Comparison of ENCODE assay signal across 11 mouse cellular contexts in genomic region chr12:110488031-110488430, GRCm38 (mm10). TPM values are rescaled to one million over a fixed set of nuclear protein-coding genes. Genes with fewer than 3 reads are reported as not detected.
DNase-seq lines count a peak whose midpoint lies in the region; ATAC-seq and TF ChIP-seq lines count a peak whose summit lies in the region.
"Had no signal": no experiment of that assay in that cellular context is flagged by ENCODE, and none has a peak within 500 bp of the region (broad histone marks: within the 10 kb centered on the region; RNA-seq: fewer than 3 reads in every experiment).

No protein-coding gene starts in this region.

- H3K9me3 ChIP-seq in heart, embryonic 16.5 days (replicated peaks; ENCODE audit: control insufficient read depth, low read length) = no peaks in the 10 kb centered on the region
- H3K9me3 ChIP-seq in limb, embryonic 13.5 days = no peaks in the 10 kb centered on the region
- H3K9me3 ChIP-seq in limb, embryonic 10.5 days (replicated peaks) = no peaks in the 10 kb centered on the region
- H3K9me3 ChIP-seq: limb, embryonic 12.5 days had no signal

- H3K4me2 ChIP-seq in heart, embryonic 16.5 days (ENCODE audit: low read depth, low read length) = peak overlapping the region; percentile 70
- H3K4me2 ChIP-seq in limb, embryonic 13.5 days (replicated peaks) = no peak overlapping the region

- peak overlapping the region; percentile 77 for H3K27ac ChIP-seq in heart, embryonic 16.5 days (ENCODE audit: low read length)
- no peak overlapping the region for H3K27ac ChIP-seq in limb, embryonic 13.5 days
- H3K27ac ChIP-seq in limb, embryonic 10.5 days = no peak overlapping the region
- H3K27ac ChIP-seq in thymus, adult 2 months (ENCODE audit: control insufficient read depth, insufficient read depth, low read length) = peak overlapping the region; percentile 99; the same call in 1 of the 2 replicates
- H3K27ac ChIP-seq: limb, embryonic 12.5 days had no signal

- ATAC-seq in heart, embryonic 16.5 days (replicated peaks; ENCODE audit: extremely low read depth, insufficient read depth, low FRiP score) = no peak
- no peak for ATAC-seq in limb, embryonic 13.5 days (ENCODE audit: low FRiP score, low read depth)

- TF ChIP-seq POLR2A in thymus, adult 2 months (IDR thresholded peaks at IDR 0.05; ENCODE audit: control insufficient read depth, extremely low read depth, insufficient read depth, low read length, poor library complexity) = no peak

- no peak for TF ChIP-seq CTCF in thymus, adult 2 months (IDR thresholded peaks at IDR 0.05; ENCODE audit: borderline replicate concordance, control insufficient read depth, extremely low read depth, insufficient read depth, low read length, poor library complexity)

- 31% methylated on average over 9 of the region's 9 CpGs for WGBS in heart, embryonic 16.5 days
- WGBS in limb, embryonic 13.5 days = 76% methylated on average over 9 of the region's 9 CpGs
- 72% methylated on average over 9 of the region's 9 CpGs for WGBS in limb, embryonic 10.5 days
- 85% methylated on average over 9 of the region's 9 CpGs for WGBS in thymus, adult 2 months

- peak overlapping the region; percentile 1; the same call in 1 of the 2 replicates for H3K4me3 ChIP-seq in heart, embryonic 16.5 days (ENCODE audit: low read length)
- H3K4me3 ChIP-seq in limb, embryonic 13.5 days = no peak overlapping the region
- H3K4me3 ChIP-seq in limb, embryonic 10.5 days = no peak overlapping the region
- H3K4me3 ChIP-seq in thymus, adult 2 months (ENCODE audit: control insufficient read depth, insufficient read depth, low read length) = 0 out of 2 replicates have a peak overlapping the region, but pooled peaks have one; percentile 0
- H3K4me3 ChIP-seq: limb, embryonic 12.5 days had no signal

- H3K27me3 ChIP-seq in heart, embryonic 16.5 days (ENCODE audit: control insufficient read depth, insufficient read depth, low read length) = no peaks in the 10 kb centered on the region
- no peaks in the 10 kb centered on the region for H3K27me3 ChIP-seq in limb, embryonic 13.5 days
- H3K27me3 ChIP-seq in limb, embryonic 10.5 days (ENCODE audit: low read depth, poor library complexity, severe bottlenecking) = no peaks in the 10 kb centered on the region
- H3K27me3 ChIP-seq in thymus, adult 2 months (ENCODE audit: control insufficient read depth, insufficient read depth, low read length) = no peaks in the 10 kb centered on the region
- H3K27me3 ChIP-seq: limb, embryonic 12.5 days had no signal

- peak; percentile 70 for DNase-seq in adrenal gland, adult 2 months
- no peak for DNase-seq in adrenal gland, adult 8-10 months
- DNase-seq in heart, adult 18-20 months = no peak
- DNase-seq in limb, embryonic 10.5 days (ENCODE audit: low spot score) = no peak
- no peak for DNase-seq in thymus, adult 2 months
- no peak for DNase-seq in thymus, postnatal 25 days
- DNase-seq: cerebellum, adult 9-11 months; right cerebral cortex, postnatal 4 days had no signal

- H3K4me1 ChIP-seq in heart, embryonic 16.5 days (ENCODE audit: control insufficient read depth, insufficient read depth, low read length) = peaks cover 46% of the 10 kb centered on the region
- H3K4me1 ChIP-seq in limb, embryonic 13.5 days = peaks cover 31% of the 10 kb centered on the region
- H3K4me1 ChIP-seq in limb, embryonic 10.5 days = peaks cover 38% of the 10 kb centered on the region
- peaks cover 67% of the 10 kb centered on the region for H3K4me1 ChIP-seq in thymus, adult 2 months (replicated peaks; ENCODE audit: control insufficient read depth, insufficient read depth, low read length)

- H3K36me3 ChIP-seq in heart, embryonic 16.5 days (ENCODE audit: control insufficient read depth, insufficient read depth) = peaks cover 4% of the 10 kb centered on the region
- H3K36me3 ChIP-seq in limb, embryonic 13.5 days = peaks cover 23% of the 10 kb centered on the region
- H3K36me3 ChIP-seq in limb, embryonic 10.5 days = peaks cover 30% of the 10 kb centered on the region
- no peaks in the 10 kb centered on the region for H3K36me3 ChIP-seq in thymus, adult 2 months (ENCODE audit: control insufficient read depth, insufficient read depth, low read length)

- peak overlapping the region; percentile 47 for H3K9ac ChIP-seq in heart, embryonic 16.5 days (ENCODE audit: low read length)
- 0 out of 2 replicates have a peak overlapping the region, but pooled peaks have one; percentile 13 for H3K9ac ChIP-seq in limb, embryonic 13.5 days
- H3K9ac ChIP-seq: limb, embryonic 12.5 days had no signal

RNA-seq across cellular contexts. Expression of gene Ppp2r5c, which starts 41.1 kb away (rescaled TPM):
- 100 to 1,000 TPM; 112 to 118 TPM for total RNA-seq in adrenal gland, adult 2 months (2021)
- 12.8 and 14.8 TPM in 2 replicates for polyA plus RNA-seq in adrenal gland, adult 2 months (2012; rRNA removed)
- total RNA-seq in adrenal gland, adult 8-10 months (2022) = 100 to 1,000 TPM; 106 to 141 (median 127) TPM
- 130 and 132 TPM in 2 replicates for polyA plus RNA-seq in heart, embryonic 16.5 days (2015; fragmentation: Nextera tagmentation; extraction: Ambion mirVana)
- 10 to 100 TPM; 91.7 to 91.9 TPM for total RNA-seq in heart, adult 18-20 months (2021)
- 146 and 149 TPM in 2 replicates for polyA plus RNA-seq in limb, embryonic 13.5 days (2015; fragmentation: Nextera tagmentation; extraction: Ambion mirVana)
- polyA plus RNA-seq in limb, embryonic 10.5 days (2016; fragmentation: Nextera tagmentation; extraction: Ambion mirVana) = 136 and 148 TPM in 2 replicates
- polyA plus RNA-seq in thymus, adult 2 months (2012; rRNA removed) = 83.1 and 83.7 TPM in 2 replicates

Comparison
In these comparisons a context has a peak if more than half of its experiments do, and no peak if none do; other contexts are left out.
1. H3K27ac ChIP-seq: peak in heart, embryonic 16.5 days (single experiment) and thymus, adult 2 months (single experiment); none in limb, embryonic 13.5 days (single experiment) and limb, embryonic 10.5 days (single experiment).
2. H3K4me3 ChIP-seq: peak in heart, embryonic 16.5 days (single experiment) and thymus, adult 2 months (single experiment); none in limb, embryonic 13.5 days (single experiment) and limb, embryonic 10.5 days (single experiment).